In genomic region chr16:95347202-95347601, GRCm38 (mm10) we compare ENCODE assay signal across 9 mouse cellular contexts.
A peak's percentile ranks its signal among the peaks of the same experiment; 100 is the strongest.
DNase-seq lines count a peak whose midpoint lies in the region; ATAC-seq lines count a peak whose summit lies in the region.
"Had no signal": no experiment of that assay in that cellular context is flagged by ENCODE, and none has a peak within 500 bp of the region (broad histone marks: within the 10 kb centered on the region; RNA-seq: fewer than 3 reads in every experiment).

No protein-coding gene starts in this region.

- peak; percentile 33 for DNase-seq in gastrocnemius, postnatal 25 days
- DNase-seq in gastrocnemius, postnatal 36 days, result no peak
- peak; percentile 50 to 79 for DNase-seq in heart, adult 18-20 months
- DNase-seq in lung, postnatal 36 days, result peak; percentile 89
- no peak for DNase-seq in spleen, postnatal 10 days (ENCODE audit: low spot score in 2 of 2)
- DNase-seq in urinary bladder, postnatal 10 days (ENCODE audit: low spot score), result no peak
- no peak for DNase-seq in layer of hippocampus, adult 9-11 months

- H3K9ac ChIP-seq in kidney, embryonic 15.5 days, result no peak overlapping the region
- H3K9ac ChIP-seq: embryonic facial prominence, embryonic 13.5 days had no signal

- peak; percentile 53 for ATAC-seq in kidney, embryonic 15.5 days (replicated peaks; ENCODE audit: low FRiP score)

- no peaks in the 10 kb centered on the region for H3K36me3 ChIP-seq in kidney, embryonic 15.5 days
- H3K36me3 ChIP-seq: embryonic facial prominence, embryonic 13.5 days had no signal

- no peak overlapping the region for H3K4me2 ChIP-seq in kidney, embryonic 15.5 days
- H3K4me2 ChIP-seq: embryonic facial prominence, embryonic 13.5 days had no signal

- H3K4me1 ChIP-seq in kidney, embryonic 15.5 days, result 0 out of 2 replicates have a peak, but pooled peaks cover 5% of the 10 kb centered on the region

- WGBS in kidney, embryonic 15.5 days, result 34% methylated on average over 3 of the region's 3 CpGs

- intact Hi-C loops in gastrocnemius, postnatal 36 days (cut with DNase I), result loop anchor here (10.0 kb wide), 2 partner anchors 532 to 562 kb away; no protein-coding TSS in a partner anchor

- H3K4me3 ChIP-seq in kidney, embryonic 15.5 days (replicated peaks), result no peak overlapping the region
- H3K4me3 ChIP-seq: embryonic facial prominence, embryonic 13.5 days had no signal

- no peaks in the 10 kb centered on the region for H3K9me3 ChIP-seq in kidney, embryonic 15.5 days (replicated peaks)
- H3K9me3 ChIP-seq: embryonic facial prominence, embryonic 13.5 days had no signal

- peak overlapping the region; percentile 57 for H3K27ac ChIP-seq in kidney, embryonic 15.5 days
- H3K27ac ChIP-seq: embryonic facial prominence, embryonic 13.5 days had no signal

- H3K27me3 ChIP-seq in kidney, embryonic 15.5 days, result no peaks in the 10 kb centered on the region

Comparison
In these comparisons a context has a peak if more than half of its experiments do, and no peak if none do; other contexts are left out.
1. DNase-seq: peak in gastrocnemius, postnatal 25 days (single experiment), heart, adult 18-20 months (2 of 2) and lung, postnatal 36 days (single experiment); none in gastrocnemius, postnatal 36 days (0 of 2), spleen, postnatal 10 days (0 of 2), urinary bladder, postnatal 10 days (single experiment) and layer of hippocampus, adult 9-11 months (single experiment).